Mouse (Mus musculus): ENCODE data around the gene Tmub1. TPM values are rescaled to one million over a fixed set of nuclear protein-coding genes. Genes with fewer than 3 reads are reported as not detected.

Tmub1 gene
- polyA plus RNA-seq, 1 experiment from 2014 or later = 15.7 TPM

- peak; percentile 24 for ATAC-seq (ENCODE audit: insufficient read depth)
- Histone ChIP-seq H3K4me1 (ENCODE audit: insufficient read depth) (peaks cover 22% of the 10 kb centered on the region), H3K9me3 (ENCODE audit: low read depth, low read length) (no peaks in the 10 kb centered on the region), H3K27me3 (ENCODE audit: insufficient read depth, low read length) (no peaks in the 10 kb centered on the region), H3K9ac (peak overlapping the region; percentile 66), H3K4me2 (peak overlapping the region; percentile 84), H3K36me3 (ENCODE audit: insufficient read depth) (peaks cover 19% of the 10 kb centered on the region), H3K27ac (ENCODE audit: low read depth) (peak overlapping the region; percentile 93), H3K4me3 (ENCODE audit: low read depth, low read length) (peak overlapping the region; percentile 67)
- TF ChIP-seq CTCF (IDR thresholded peaks at IDR 0.05; ENCODE audit: low read depth) = no peak
- 1% methylated on average over 59 of the region's 60 CpGs for WGBS
- DNase-seq = peak; percentile 97
Measured at GRCm38 (mm10) chr5:24424861-24425411, 22.7 kb downstream of the Tmub1 start.

- WGBS = 10% methylated on average over 21 of the region's 21 CpGs
- Histone ChIP-seq H3K4me2 (peak overlapping the region; percentile 84), H3K9me3 (ENCODE audit: low read depth, low read length) (no peaks in the 10 kb centered on the region), H3K27me3 (ENCODE audit: insufficient read depth, low read length) (no peaks in the 10 kb centered on the region), H3K4me3 (ENCODE audit: low read depth, low read length) (peak overlapping the region; percentile 67), H3K9ac (peak overlapping the region; percentile 66), H3K27ac (ENCODE audit: low read depth) (peak overlapping the region; percentile 93), H3K4me1 (ENCODE audit: insufficient read depth) (peaks cover 22% of the 10 kb centered on the region), H3K36me3 (ENCODE audit: insufficient read depth) (peaks cover 17% of the 10 kb centered on the region; the same call in 1 of the 2 replicates)
- no peak for TF ChIP-seq CTCF (IDR thresholded peaks at IDR 0.05; ENCODE audit: low read depth)
- peak; percentile 41 for DNase-seq
- ATAC-seq (ENCODE audit: insufficient read depth) = peak; percentile 0; the same call in 1 of the 2 replicates
Measured at GRCm38 (mm10) chr5:24424004-24424781, 23.5 kb downstream of the Tmub1 start.

- peak within 1 kb of the TSS; percentile 67 for H3K4me3 ChIP-seq (ENCODE audit: low read depth, low read length)
- TF ChIP-seq CTCF (IDR thresholded peaks at IDR 0.05; ENCODE audit: low read depth) = no peak
- H3K27ac ChIP-seq (ENCODE audit: low read depth) = peak within 1 kb of the TSS; percentile 93
- no peaks in the 10 kb centered on the region for H3K27me3 ChIP-seq (ENCODE audit: insufficient read depth, low read length)
- DNase-seq (peak; percentile 100), ATAC-seq (ENCODE audit: insufficient read depth) (peak; percentile 92)
- under 1% methylated on average over 46 of the region's 46 CpGs for WGBS
- peaks cover 22% of the 10 kb centered on the region for H3K4me1 ChIP-seq (ENCODE audit: insufficient read depth)
- H3K9me3 ChIP-seq (ENCODE audit: low read depth, low read length) = no peaks in the 10 kb centered on the region
- H3K9ac ChIP-seq = peak within 1 kb of the TSS; percentile 66
- H3K36me3 ChIP-seq (ENCODE audit: insufficient read depth) = peaks cover 17% of the 10 kb centered on the region; the same call in 1 of the 2 replicates
- H3K4me2 ChIP-seq = peak within 1 kb of the TSS; percentile 84
Measured at GRCm38 (mm10) chr5:24423129-24424003, 24.3 kb downstream of the Tmub1 start, which contains the start of the genes Cdk5 and Slc4a2. TSS of gene Cdk5 (minus strand) at chr5:24423530. TSS of gene Slc4a2 (plus strand) at chr5:24423837.

- no peak for TF ChIP-seq CTCF (IDR thresholded peaks at IDR 0.05; ENCODE audit: low read depth)
- no peak overlapping the region for H3K4me3 ChIP-seq (ENCODE audit: low read depth, low read length)
- H3K9me3 ChIP-seq (ENCODE audit: low read depth, low read length) = no peaks in the 10 kb centered on the region
- no peak overlapping the region for H3K27ac ChIP-seq (ENCODE audit: low read depth)
- ATAC-seq (ENCODE audit: insufficient read depth) (no peak), DNase-seq (no peak)
- no peak overlapping the region for H3K4me2 ChIP-seq
- 83% methylated on average over 9 of the region's 9 CpGs for WGBS
- no peaks in the 10 kb centered on the region for H3K27me3 ChIP-seq (ENCODE audit: insufficient read depth, low read length)
- H3K4me1 ChIP-seq (ENCODE audit: insufficient read depth) = no peaks in the 10 kb centered on the region
- peaks cover 17% of the 10 kb centered on the region; the same call in 1 of the 2 replicates for H3K36me3 ChIP-seq (ENCODE audit: insufficient read depth)
- H3K9ac ChIP-seq = no peak overlapping the region
Measured at GRCm38 (mm10) chr5:24420381-24420780, 27.3 kb downstream of the Tmub1 start.

- Histone ChIP-seq H3K9ac (no peak overlapping the region), H3K27ac (ENCODE audit: low read depth) (no peak overlapping the region), H3K4me2 (no peak overlapping the region), H3K36me3 (ENCODE audit: insufficient read depth) (peaks cover 17% of the 10 kb centered on the region; the same call in 1 of the 2 replicates), H3K27me3 (ENCODE audit: insufficient read depth, low read length) (0 out of 2 replicates have a peak, but pooled peaks cover 5% of the 10 kb centered on the region), H3K9me3 (ENCODE audit: low read depth, low read length) (no peaks in the 10 kb centered on the region), H3K4me1 (ENCODE audit: insufficient read depth) (no peaks in the 10 kb centered on the region), H3K4me3 (ENCODE audit: low read depth, low read length) (no peak overlapping the region)
- TF ChIP-seq CTCF (IDR thresholded peaks at IDR 0.05; ENCODE audit: low read depth) = no peak
- DNase-seq (no peak), ATAC-seq (ENCODE audit: insufficient read depth) (no peak)
- 87% methylated on average over 10 of the region's 10 CpGs for WGBS
Measured at GRCm38 (mm10) chr5:24417587-24417986, 30.1 kb downstream of the Tmub1 start.

GRCm38 (mm10) chr5:24416222-24416736, 31.4 kb downstream of the Tmub1 start:
- no peak overlapping the region for H3K27ac ChIP-seq (ENCODE audit: low read depth)
- DNase-seq (peak; percentile 86), ATAC-seq (ENCODE audit: insufficient read depth) (peak; percentile 69)
- peak; percentile 67 for TF ChIP-seq CTCF (IDR thresholded peaks at IDR 0.05; ENCODE audit: low read depth)
- H3K4me2 ChIP-seq = 0 out of 2 replicates have a peak overlapping the region, but pooled peaks have one; percentile 27
- no peak overlapping the region for H3K9ac ChIP-seq
- H3K36me3 ChIP-seq (ENCODE audit: insufficient read depth) = peaks cover 13% of the 10 kb centered on the region; the same call in 1 of the 2 replicates
- H3K9me3 ChIP-seq (ENCODE audit: low read depth, low read length) = no peaks in the 10 kb centered on the region
- no peak overlapping the region for H3K4me3 ChIP-seq (ENCODE audit: low read depth, low read length)
- H3K4me1 ChIP-seq (ENCODE audit: insufficient read depth) = no peaks in the 10 kb centered on the region
- 3% methylated on average over 21 of the region's 21 CpGs for WGBS
- H3K27me3 ChIP-seq (ENCODE audit: insufficient read depth, low read length) = 0 out of 2 replicates have a peak, but pooled peaks cover 5% of the 10 kb centered on the region

Data from lung, embryonic 14.5 days (tissue).